Mouse (Mus musculus) E14TG2a.4 (cell line): ENCODE data around the gene Fam186a.

Source experiments
- CTCF ChIP-seq: conservative IDR thresholded peaks from 2 replicates; pipeline ENCODE4 v1.5.1; 2014; ENCODE audit warnings: low read length
- NANOG ChIP-seq: IDR thresholded peaks from 2 replicates; pipeline ENCODE4 v1.6.1; 2014; ENCODE audit warnings: borderline replicate concordance, low read length, mixed read lengths

- TF ChIP-seq CTCF (no peak), NANOG (no peak)
Observed at GRCm38 (mm10) chr15:99889275-99889874, 77.5 kb downstream of the Fam186a start.
